Mouse (Mus musculus) brain, embryonic 14.5 days (tissue): Measurements from ENCODE around the gene Saxo1.

Source experiments
- CTCF ChIP-seq: fragments of 200-500 bp; IDR thresholded peaks from 2 replicates; pipeline ENCODE4 v1.5.1; 2012; ENCODE audit warnings: inconsistent platforms, mild to moderate bottlenecking, moderate library complexity, borderline replicate concordance; ENCODE audit not compliant: insufficient read depth, insufficient read length; ENCODE audit errors: extremely low read depth
- POLR2A ChIP-seq: fragments of 200-500 bp; IDR thresholded peaks from 2 replicates; pipeline ENCODE4 v1.6.1; 2012; ENCODE audit warnings: mild to moderate bottlenecking, inconsistent platforms, borderline replicate concordance; ENCODE audit not compliant: poor library complexity, insufficient read depth, insufficient read length, severe bottlenecking; ENCODE audit errors: extremely low read depth

DNA sequence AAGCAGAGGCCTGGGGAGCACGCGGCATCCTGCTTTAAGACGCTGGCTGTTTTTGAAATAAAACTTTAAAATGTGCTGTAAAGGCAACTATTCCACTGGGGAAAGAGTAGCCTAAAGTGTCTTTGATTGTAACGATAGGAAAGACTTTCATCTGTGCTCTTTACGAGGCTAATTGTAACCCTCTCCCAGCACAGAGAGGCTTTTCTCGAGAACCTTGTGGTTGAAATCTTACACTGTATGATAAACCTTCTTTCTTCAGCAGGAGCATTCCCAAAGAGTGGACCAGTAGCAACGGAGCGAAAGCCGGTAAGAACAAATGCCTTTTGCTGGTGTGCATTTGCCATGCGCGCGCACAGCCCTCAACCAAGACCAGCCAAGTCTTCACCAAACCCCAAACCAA is 37.4 kb downstream of the Saxo1 start:
- no peak for TF ChIP-seq POLR2A
- TF ChIP-seq CTCF = no peak
